Mouse (Mus musculus) E14TG2a.4 (cell line): ENCODE measurements around the gene Tnfrsf21.
A peak's percentile ranks its signal among the peaks of the same experiment; 100 is the strongest.

Source experiments
- H3K27me3 ChIP-seq: 2 replicates; pipeline ENCODE4 v1.6.1; 2014; ENCODE audit warnings: low read length, control low read depth; ENCODE audit not compliant: insufficient read depth
- H3K36me3 ChIP-seq: 2 replicates; pipeline ENCODE4 v1.6.1; 2014; ENCODE audit warnings: low read length, control low read depth; ENCODE audit not compliant: insufficient read depth
- H3K4me1 ChIP-seq: replicated peaks from 2 replicates; pipeline ENCODE4 v1.6.1; 2014; ENCODE audit warnings: low read depth, low read length, control low read depth
- H3K4me3 ChIP-seq: replicated peaks from 2 replicates; pipeline ENCODE4 v1.5.1; 2014; ENCODE audit warnings: mild to moderate bottlenecking, low read length
- H3K9me3 ChIP-seq: 2 replicates; pipeline ENCODE4 v1.6.1; 2014; ENCODE audit warnings: low read length, control low read depth
- CTCF ChIP-seq: conservative IDR thresholded peaks from 2 replicates; pipeline ENCODE4 v1.5.1; 2014; ENCODE audit warnings: low read length
- NANOG ChIP-seq: IDR thresholded peaks from 2 replicates; pipeline ENCODE4 v1.6.1; 2014; ENCODE audit warnings: borderline replicate concordance, low read length, mixed read lengths
- POU5F1 ChIP-seq: IDR thresholded peaks from 2 replicates; pipeline ENCODE4 v1.6.1; 2014; ENCODE audit warnings: low read length, borderline replicate concordance

The Tnfrsf21 gene

GRCm38 (mm10) chr17:42987692-42988091 lies 28.7 kb upstream of the Tnfrsf21 start:
- TF ChIP-seq POU5F1 (no peak), CTCF (peak; percentile 89), NANOG (no peak)

GRCm38 (mm10) chr17:42989981-42990380 lies 26.4 kb upstream of the Tnfrsf21 start:
- H3K9me3 ChIP-seq, result no peaks in the 10 kb centered on the region
- peaks cover 26% of the 10 kb centered on the region for H3K4me1 ChIP-seq
- no peak overlapping the region for H3K4me3 ChIP-seq
- H3K36me3 ChIP-seq, result no peaks in the 10 kb centered on the region
- H3K27me3 ChIP-seq, result peaks cover 17% of the 10 kb centered on the region
- TF ChIP-seq POU5F1 (no peak), NANOG (no peak), CTCF (peak; percentile 85)

More at GRCm38 (mm10) chr17:42987692-42988091, 28.7 kb upstream of the Tnfrsf21 start:
- H3K27me3 ChIP-seq, result peaks cover 17% of the 10 kb centered on the region
- H3K4me1 ChIP-seq, result peaks cover 32% of the 10 kb centered on the region
- H3K36me3 ChIP-seq, result no peaks in the 10 kb centered on the region
- H3K9me3 ChIP-seq, result no peaks in the 10 kb centered on the region
- no peak overlapping the region for H3K4me3 ChIP-seq

GRCm38 (mm10) chr17:42991112-42991511 lies 25.2 kb upstream of the Tnfrsf21 start:
- Histone ChIP-seq H3K27me3 (peaks cover 17% of the 10 kb centered on the region), H3K9me3 (no peaks in the 10 kb centered on the region), H3K4me1 (peaks cover 22% of the 10 kb centered on the region), H3K4me3 (peak overlapping the region; percentile 18; the same call in 1 of the 2 replicates), H3K36me3 (no peaks in the 10 kb centered on the region)
- TF ChIP-seq NANOG (no peak), POU5F1 (no peak), CTCF (no peak)

- peaks cover 5% of the 10 kb centered on the region; the same call in 1 of the 2 replicates for H3K27me3 ChIP-seq
Measured at GRCm38 (mm10) chr17:42999446-42999977, 16.8 kb upstream of the Tnfrsf21 start.

GRCm38 (mm10) chr17:43000598-43000997 lies 15.8 kb upstream of the Tnfrsf21 start:
- H3K27me3 ChIP-seq, result peaks cover 5% of the 10 kb centered on the region; the same call in 1 of the 2 replicates
- H3K9me3 ChIP-seq, result no peaks in the 10 kb centered on the region
- no peaks in the 10 kb centered on the region for H3K36me3 ChIP-seq
- no peaks in the 10 kb centered on the region for H3K4me1 ChIP-seq
- TF ChIP-seq CTCF, result no peak
- no peak for TF ChIP-seq POU5F1
- TF ChIP-seq NANOG, result no peak
- no peak overlapping the region for H3K4me3 ChIP-seq

More at GRCm38 (mm10) chr17:42999446-42999977, 16.8 kb upstream of the Tnfrsf21 start:
- Histone ChIP-seq H3K36me3 (no peaks in the 10 kb centered on the region), H3K9me3 (no peaks in the 10 kb centered on the region), H3K4me3 (no peak overlapping the region), H3K4me1 (no peaks in the 10 kb centered on the region)
- no peak for TF ChIP-seq POU5F1

GRCm38 (mm10) chr17:43012718-43013117 lies 3.6 kb upstream of the Tnfrsf21 start:
- peak; percentile 90 for TF ChIP-seq CTCF
- TF ChIP-seq NANOG, result no peak
- TF ChIP-seq POU5F1, result no peak
- Histone ChIP-seq H3K36me3 (no peaks in the 10 kb centered on the region), H3K4me3 (no peak overlapping the region), H3K4me1 (peaks cover under 1% of the 10 kb centered on the region; the same call in 1 of the 2 replicates), H3K9me3 (no peaks in the 10 kb centered on the region), H3K27me3 (peaks cover 6% of the 10 kb centered on the region)

GRCm38 (mm10) chr17:43017341-43018052 lies 1.1 kb downstream of the Tnfrsf21 start:
- H3K4me3 ChIP-seq, result peak overlapping the region; percentile 91
- peaks cover 15% of the 10 kb centered on the region for H3K27me3 ChIP-seq
- TF ChIP-seq CTCF (no peak), NANOG (no peak), POU5F1 (no peak)
- H3K4me1 ChIP-seq, result peaks cover 5% of the 10 kb centered on the region
- peaks cover 13% of the 10 kb centered on the region for H3K36me3 ChIP-seq
- no peaks in the 10 kb centered on the region for H3K9me3 ChIP-seq

- H3K36me3 ChIP-seq, result peaks cover 18% of the 10 kb centered on the region
- H3K27me3 ChIP-seq, result peaks cover 15% of the 10 kb centered on the region
- H3K4me3 ChIP-seq, result peak overlapping the region; percentile 32; the same call in 1 of the 2 replicates
- H3K4me1 ChIP-seq, result peaks cover 5% of the 10 kb centered on the region
- TF ChIP-seq CTCF (no peak), NANOG (no peak), POU5F1 (no peak)
- no peaks in the 10 kb centered on the region for H3K9me3 ChIP-seq
Measured at GRCm38 (mm10) chr17:43018071-43018470, 1.7 kb downstream of the Tnfrsf21 start.
